Mouse (Mus musculus) neural tube, embryonic 11.5 days (tissue): ENCODE data around the gene Cbfa2t3. TPM values are rescaled to one million over a fixed set of nuclear protein-coding genes. Genes with fewer than 3 reads are reported as not detected.

ENCODE experiments used
- ATAC-seq: fragments of 200-750 bp; cut with Nextera tagmentation; 2 replicates; pipeline ENCODE4 v1.8.0; 2017; ENCODE audit warnings: moderate number of reproducible peaks, mild to moderate bottlenecking, moderate TSS enrichment, moderate library complexity; ENCODE audit not compliant: insufficient read depth, low FRiP score, low TSS enrichment
- DNase-seq: peaks from one replicate; pipeline ENCODE4 v3.0.0-alpha.2; 2015; ENCODE audit warnings: low spot score
- H3K27ac ChIP-seq: fragments of 300-500 bp; sonication (generic); 2 replicates; pipeline ENCODE4 v1.5.1; 2014; ENCODE audit warnings: low read depth, mild to moderate bottlenecking, low read length
- H3K27me3 ChIP-seq: fragments of 300-500 bp; sonication (generic); 2 replicates; pipeline ENCODE4 v1.6.1; 2014; ENCODE audit warnings: mild to moderate bottlenecking, low read length, mixed read lengths; ENCODE audit not compliant: control insufficient read depth, insufficient read depth
- H3K36me3 ChIP-seq: fragments of 300-500 bp; sonication (generic); 2 replicates; pipeline ENCODE4 v1.6.1; 2014; ENCODE audit warnings: mild to moderate bottlenecking, low read length, moderate library complexity, mixed read lengths; ENCODE audit not compliant: control insufficient read depth, insufficient read depth
- H3K4me1 ChIP-seq: fragments of 300-500 bp; sonication (generic); 2 replicates; pipeline ENCODE4 v1.6.1; 2014; ENCODE audit warnings: low read length, mixed read lengths; ENCODE audit not compliant: control insufficient read depth, insufficient read depth
- H3K4me2 ChIP-seq: fragments of 300-500 bp; sonication (generic); 2 replicates; pipeline ENCODE4 v1.6.1; 2014; ENCODE audit warnings: low read depth, mild to moderate bottlenecking, moderate library complexity
- H3K4me3 ChIP-seq: fragments of 300-500 bp; sonication (generic); 2 replicates; pipeline ENCODE4 v1.5.1; 2014; ENCODE audit warnings: low read depth, low read length
- H3K9ac ChIP-seq: fragments of 300-500 bp; sonication (generic); 2 replicates; pipeline ENCODE4 v1.6.1; 2014; ENCODE audit warnings: mild to moderate bottlenecking, low read length
- H3K9me3 ChIP-seq: fragments of 300-500 bp; sonication (generic); 2 replicates; pipeline ENCODE4 v1.6.1; 2016; ENCODE audit warnings: low read length; ENCODE audit not compliant: control insufficient read depth
- WGBS: fragments of 180-500 bp; shearing (Covaris S2); extraction: QIAGEN DNeasy Blood & Tissue Kit; methylation state at CpG from one replicate; pipeline ENCODE4 v1.1.7; 2014; 5-methylcytosine and 5-hydroxymethylcytosine counted together
- polyA plus RNA-seq: library from polyadenylated mRNA; unstranded; fragments of >200 nt; fragmentation: Nextera tagmentation; extraction: Ambion mirVana; gene quantifications from 2 replicates; pipeline ENCODE4 v1.2.1, GENCODE M21; 2014

Gene Cbfa2t3
- polyA plus RNA-seq, 1 experiment from 2014 or later: 8.5 TPM

GRCm38 (mm10) chr8:122678061-122678895 lies 20.6 kb downstream of the Cbfa2t3 start:
- ATAC-seq (peak; percentile 82), DNase-seq (peak; percentile 89)
- H3K4me1 ChIP-seq: peaks cover 10% of the 10 kb centered on the region; the same call in 1 of the 2 replicates
- peaks cover 40% of the 10 kb centered on the region for H3K27me3 ChIP-seq
- peak overlapping the region; percentile 86 for H3K9ac ChIP-seq
- H3K9me3 ChIP-seq: no peaks in the 10 kb centered on the region
- WGBS: under 1% methylated on average over 98 of the region's 127 CpGs
- peak overlapping the region; percentile 92 for H3K4me2 ChIP-seq
- H3K27ac ChIP-seq: peak overlapping the region; percentile 69
- H3K36me3 ChIP-seq: no peaks in the 10 kb centered on the region
- H3K4me3 ChIP-seq: peak overlapping the region; percentile 74

GRCm38 (mm10) chr8:122677481-122678021 lies 21.4 kb downstream of the Cbfa2t3 start:
- Histone ChIP-seq H3K4me1 (peaks cover 10% of the 10 kb centered on the region; the same call in 1 of the 2 replicates), H3K36me3 (no peaks in the 10 kb centered on the region), H3K4me3 (peak overlapping the region; percentile 74), H3K9me3 (no peaks in the 10 kb centered on the region), H3K9ac (peak overlapping the region; percentile 86), H3K27ac (peak overlapping the region; percentile 69), H3K4me2 (peak overlapping the region; percentile 92), H3K27me3 (peaks cover 40% of the 10 kb centered on the region)
- WGBS: under 1% methylated on average over 34 of the region's 35 CpGs
- DNase-seq (peak; percentile 47), ATAC-seq (no peak)

GRCm38 (mm10) chr8:122676621-122677480 lies 22.1 kb downstream of the Cbfa2t3 start:
- Histone ChIP-seq H3K27ac (peak overlapping the region; percentile 69), H3K4me2 (peak overlapping the region; percentile 92), H3K36me3 (no peaks in the 10 kb centered on the region), H3K27me3 (peaks cover 40% of the 10 kb centered on the region), H3K9me3 (no peaks in the 10 kb centered on the region), H3K4me3 (peak overlapping the region; percentile 74), H3K9ac (peak overlapping the region; percentile 86), H3K4me1 (peaks cover 10% of the 10 kb centered on the region)
- DNase-seq (peak; percentile 61), ATAC-seq (peak; percentile 49)
- WGBS: 15% methylated on average over 16 of the region's 16 CpGs

GRCm38 (mm10) chr8:122675596-122676420 lies 23.1 kb downstream of the Cbfa2t3 start:
- Histone ChIP-seq H3K9ac (no peak overlapping the region), H3K4me1 (peaks cover 10% of the 10 kb centered on the region), H3K27me3 (peaks cover 41% of the 10 kb centered on the region), H3K27ac (no peak overlapping the region), H3K4me2 (peak overlapping the region; percentile 92), H3K36me3 (no peaks in the 10 kb centered on the region), H3K4me3 (peak overlapping the region; percentile 74), H3K9me3 (no peaks in the 10 kb centered on the region)
- ATAC-seq (no peak), DNase-seq (no peak)
- WGBS: 85% methylated on average over 17 of the region's 17 CpGs

- 40% methylated on average over 7 of the region's 7 CpGs for WGBS
- Histone ChIP-seq H3K27ac (no peak overlapping the region), H3K9me3 (no peaks in the 10 kb centered on the region), H3K9ac (no peak overlapping the region), H3K4me1 (peaks cover 12% of the 10 kb centered on the region), H3K4me2 (no peak overlapping the region), H3K27me3 (peaks cover 36% of the 10 kb centered on the region), H3K4me3 (no peak overlapping the region), H3K36me3 (no peaks in the 10 kb centered on the region)
- DNase-seq (no peak), ATAC-seq (no peak)
These were observed 23.9 kb downstream of the Cbfa2t3 start for GRCm38 (mm10) chr8:122674999-122675398.

- DNase-seq: no peak
- WGBS: 78% methylated on average over 12 of the region's 12 CpGs
- H3K27ac ChIP-seq: no peak overlapping the region
- no peaks in the 10 kb centered on the region for H3K36me3 ChIP-seq
- H3K27me3 ChIP-seq: peaks cover 29% of the 10 kb centered on the region
- H3K4me3 ChIP-seq: no peak overlapping the region
- H3K4me2 ChIP-seq: no peak overlapping the region
- H3K9ac ChIP-seq: no peak overlapping the region
- no peaks in the 10 kb centered on the region for H3K9me3 ChIP-seq
- H3K4me1 ChIP-seq: peaks cover 15% of the 10 kb centered on the region
- ATAC-seq: no peak
These were observed 24.9 kb downstream of the Cbfa2t3 start for GRCm38 (mm10) chr8:122673989-122674388.

- no peak for ATAC-seq
These were observed 27.0 kb downstream of the Cbfa2t3 start for GRCm38 (mm10) chr8:122671894-122672293.

GRCm38 (mm10) chr8:122670718-122671117 lies 28.2 kb downstream of the Cbfa2t3 start:
- Histone ChIP-seq H3K4me1 (peaks cover 10% of the 10 kb centered on the region), H3K27me3 (0 out of 2 replicates have a peak, but pooled peaks cover 7% of the 10 kb centered on the region), H3K9me3 (no peaks in the 10 kb centered on the region), H3K4me2 (no peak overlapping the region), H3K36me3 (no peaks in the 10 kb centered on the region), H3K27ac (no peak overlapping the region), H3K9ac (no peak overlapping the region), H3K4me3 (no peak overlapping the region)
- DNase-seq (no peak), ATAC-seq (no peak)
- WGBS: 67% methylated on average over 3 of the region's 3 CpGs

More at GRCm38 (mm10) chr8:122671894-122672293, 27.0 kb downstream of the Cbfa2t3 start:
- peaks cover 8% of the 10 kb centered on the region; the same call in 1 of the 2 replicates for H3K4me1 ChIP-seq
- no peak overlapping the region for H3K4me2 ChIP-seq
- 72% methylated on average over 6 of the region's 6 CpGs for WGBS
- no peak overlapping the region for H3K4me3 ChIP-seq
- no peak overlapping the region for H3K9ac ChIP-seq
- H3K36me3 ChIP-seq: no peaks in the 10 kb centered on the region
- no peak for DNase-seq
- H3K27me3 ChIP-seq: peaks cover 16% of the 10 kb centered on the region; the same call in 1 of the 2 replicates
- H3K9me3 ChIP-seq: no peaks in the 10 kb centered on the region
- no peak overlapping the region for H3K27ac ChIP-seq
